Mouse (Mus musculus): ENCODE results near the gene Itgb2. TPM values are rescaled to one million over a fixed set of nuclear protein-coding genes. Genes with fewer than 3 reads are reported as not detected.
A peak's percentile ranks its signal among the peaks of the same experiment; 100 is the strongest.

Itgb2 gene
- polyA plus RNA-seq, 1 experiment from 2014 or later = 1.5 TPM

DNA sequence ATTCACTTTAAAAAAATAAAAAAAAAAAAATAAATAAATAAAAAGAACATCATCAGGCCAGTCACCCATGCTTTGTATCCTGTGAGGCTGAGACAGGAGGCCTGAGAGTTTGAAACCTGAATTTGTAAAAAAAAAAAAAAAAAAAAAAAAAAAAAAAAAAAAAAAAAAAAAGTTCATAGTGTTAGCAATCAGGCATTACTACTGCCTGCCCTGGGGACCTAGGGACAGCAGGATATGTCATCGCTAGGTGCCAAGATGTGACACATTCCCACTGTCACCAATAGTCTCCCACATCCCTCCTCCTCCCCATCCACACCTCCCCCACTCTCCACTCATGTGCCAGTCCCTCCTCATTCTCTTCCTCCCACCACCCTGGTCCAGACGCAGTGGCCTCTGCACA, 3.6 kb upstream of the Itgb2 start:
- 77% methylated on average over 2 of the region's 2 CpGs for WGBS
- no peak for ATAC-seq (ENCODE audit: insufficient number of reproducible peaks, insufficient read depth, low FRiP score, low read depth)

DNA sequence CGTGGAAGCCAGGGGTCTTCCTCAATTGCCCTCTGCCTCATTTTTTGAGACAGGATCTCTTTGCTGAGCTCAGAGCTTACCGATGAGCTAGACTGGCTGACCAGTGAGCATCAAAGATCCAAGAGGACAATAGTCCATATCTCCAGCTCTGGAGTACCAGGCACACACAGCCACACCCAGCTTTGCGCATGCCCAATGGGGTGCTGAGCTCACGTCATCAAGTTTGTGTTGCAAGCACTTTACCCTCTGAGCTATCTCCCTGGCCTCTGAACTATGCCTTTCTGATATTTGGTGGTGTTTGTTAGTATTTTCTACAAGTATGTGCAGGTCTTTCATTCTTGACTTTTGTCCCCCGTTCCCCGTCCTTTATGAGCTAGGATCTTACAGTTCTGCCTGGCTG, 1.4 kb upstream of the Itgb2 start:
- no peaks in the 10 kb centered on the region for H3K27me3 ChIP-seq (ENCODE audit: control insufficient read depth, insufficient read depth, low read length)
- H3K36me3 ChIP-seq (ENCODE audit: control insufficient read depth, insufficient read depth, low read length) = no peaks in the 10 kb centered on the region
- ATAC-seq (ENCODE audit: insufficient number of reproducible peaks, insufficient read depth, low FRiP score, low read depth) = no peak
- no peaks in the 10 kb centered on the region for H3K9me3 ChIP-seq (ENCODE audit: control insufficient read depth, low read length)
- 82% methylated on average over 6 of the region's 6 CpGs for WGBS
- peaks cover 17 to 20% of the 10 kb centered on the region in 2 experiments for H3K4me1 ChIP-seq (ENCODE audit: control insufficient read depth in 2 of 2, insufficient read depth in 2 of 2, low read length in 2 of 2)
- H3K4me3 ChIP-seq (ENCODE audit: control insufficient read depth in 1 of 2, insufficient read depth in 1 of 2, low read depth in 1 of 2, low read length in 2 of 2) = no peak overlapping the region
- no peak overlapping the region for H3K9ac ChIP-seq (ENCODE audit: low read length)
- H3K27ac ChIP-seq (replicated peaks in 1 of 2; ENCODE audit: control insufficient read depth in 1 of 2, insufficient read depth in 1 of 2, low read depth in 2 of 2, low read length in 2 of 2) = no peak overlapping the region
- H3K4me2 ChIP-seq (ENCODE audit: low read length) = no peak overlapping the region

More for the DNA sequence above, 3.6 kb upstream of the Itgb2 start:
- Histone ChIP-seq H3K36me3 (ENCODE audit: control insufficient read depth, insufficient read depth, low read length) (no peaks in the 10 kb centered on the region), H3K27ac (replicated peaks in 1 of 2; ENCODE audit: control insufficient read depth in 1 of 2, insufficient read depth in 1 of 2, low read depth in 2 of 2, low read length in 2 of 2) (no peak overlapping the region), H3K9ac (ENCODE audit: low read length) (no peak overlapping the region), H3K4me2 (ENCODE audit: low read length) (no peak overlapping the region), H3K4me1 (ENCODE audit: control insufficient read depth in 2 of 2, insufficient read depth in 2 of 2, low read length in 2 of 2) (peaks cover 18 to 21% of the 10 kb centered on the region in 2 experiments), H3K9me3 (ENCODE audit: control insufficient read depth, low read length) (no peaks in the 10 kb centered on the region), H3K27me3 (ENCODE audit: control insufficient read depth, insufficient read depth, low read length) (no peaks in the 10 kb centered on the region), H3K4me3 (ENCODE audit: control insufficient read depth in 1 of 2, insufficient read depth in 1 of 2, low read depth in 1 of 2, low read length in 2 of 2) (no peak overlapping the region)

DNA sequence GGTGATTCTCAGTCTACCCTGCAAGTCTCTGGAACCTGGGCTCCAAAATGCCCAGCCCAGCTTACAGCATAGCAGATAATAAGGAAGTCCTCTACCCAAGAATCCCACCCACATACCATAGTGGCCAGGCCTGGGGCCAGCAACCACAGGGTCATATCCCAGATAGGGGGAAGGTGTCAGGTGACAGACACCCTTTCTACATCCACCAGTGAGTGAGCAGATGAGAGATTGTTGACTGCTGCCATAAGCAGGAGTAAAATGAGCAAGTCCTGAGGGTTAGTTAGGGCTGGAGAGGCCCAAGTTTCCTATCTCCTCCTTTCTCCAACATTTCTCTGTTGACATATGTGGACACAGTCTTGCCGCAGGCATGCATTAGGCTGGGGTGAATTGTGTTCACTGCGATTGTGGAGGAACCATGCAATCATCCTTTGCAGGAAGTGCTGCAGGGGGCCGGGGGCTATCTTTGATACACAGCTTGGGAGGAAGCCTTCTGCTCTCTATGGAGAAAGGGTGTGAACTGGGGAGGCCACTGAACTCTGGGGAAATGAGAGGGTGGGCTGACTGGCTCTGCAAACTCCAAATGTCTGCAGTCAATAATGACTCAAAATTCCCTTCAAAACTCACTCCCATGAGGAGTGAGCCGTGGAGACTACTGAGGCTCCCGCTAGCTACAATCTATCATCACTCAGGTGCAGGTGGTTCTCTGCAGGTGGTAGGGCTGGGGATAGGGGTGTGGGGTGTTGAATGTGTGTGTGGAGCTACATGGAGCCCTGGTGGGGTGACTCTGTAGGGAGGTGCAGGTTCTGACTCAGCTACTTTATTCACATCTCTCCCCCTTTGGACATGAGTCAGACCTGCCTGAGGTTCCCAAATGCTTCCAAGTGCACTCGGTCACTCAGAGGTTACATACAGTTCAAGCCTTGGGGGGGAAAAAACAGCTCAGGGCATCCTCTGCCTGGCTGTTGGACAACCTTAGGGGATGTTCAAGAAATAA, 1.3 kb downstream of the Itgb2 start:
- Histone ChIP-seq H3K9me3 (ENCODE audit: control insufficient read depth, low read length) (no peaks in the 10 kb centered on the region), H3K36me3 (ENCODE audit: control insufficient read depth, insufficient read depth, low read length) (no peaks in the 10 kb centered on the region), H3K9ac (ENCODE audit: low read length) (no peak overlapping the region), H3K27me3 (ENCODE audit: control insufficient read depth, insufficient read depth, low read length) (no peaks in the 10 kb centered on the region), H3K4me3 (ENCODE audit: control insufficient read depth in 1 of 2, insufficient read depth in 1 of 2, low read depth in 1 of 2, low read length in 2 of 2) (no peak overlapping the region), H3K27ac (replicated peaks in 1 of 2; ENCODE audit: control insufficient read depth in 1 of 2, insufficient read depth in 1 of 2, low read depth in 2 of 2, low read length in 2 of 2) (peak overlapping the region; percentile 6; a peak in 1 of 4 replicates), H3K4me1 (ENCODE audit: control insufficient read depth in 2 of 2, insufficient read depth in 2 of 2, low read length in 2 of 2) (peaks cover 17 to 20% of the 10 kb centered on the region in 2 experiments), H3K4me2 (ENCODE audit: low read length) (0 out of 2 replicates have a peak overlapping the region, but pooled peaks have one; percentile 4)
- 48% methylated on average over 6 of the region's 6 CpGs for WGBS
- no peak for ATAC-seq (ENCODE audit: insufficient number of reproducible peaks, insufficient read depth, low FRiP score, low read depth)

DNA sequence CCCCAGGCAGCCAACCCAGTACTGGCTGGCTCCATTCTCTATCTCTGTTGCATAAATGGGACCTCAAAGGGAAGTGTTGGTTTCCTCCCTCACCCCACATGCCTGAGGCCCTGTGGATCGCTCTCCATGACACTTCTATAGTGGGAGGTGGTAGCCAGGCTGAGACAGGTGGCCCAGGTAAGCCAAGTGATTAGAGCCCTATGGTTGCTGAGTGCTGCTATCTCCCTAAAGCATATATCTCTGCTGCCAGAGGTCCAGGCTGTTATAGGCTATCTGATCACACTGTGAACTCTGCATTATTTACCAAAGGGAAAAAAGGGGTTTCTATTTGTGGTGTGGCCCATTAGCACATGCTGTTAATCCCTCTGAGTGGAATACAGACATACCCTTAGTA, 2.0 kb downstream of the Itgb2 start:
- Histone ChIP-seq H3K27ac (replicated peaks in 1 of 2; ENCODE audit: control insufficient read depth in 1 of 2, insufficient read depth in 1 of 2, low read depth in 2 of 2, low read length in 2 of 2) (no peak overlapping the region), H3K27me3 (ENCODE audit: control insufficient read depth, insufficient read depth, low read length) (no peaks in the 10 kb centered on the region), H3K4me3 (ENCODE audit: control insufficient read depth in 1 of 2, insufficient read depth in 1 of 2, low read depth in 1 of 2, low read length in 2 of 2) (no peak overlapping the region), H3K9ac (ENCODE audit: low read length) (no peak overlapping the region), H3K9me3 (ENCODE audit: control insufficient read depth, low read length) (no peaks in the 10 kb centered on the region), H3K36me3 (ENCODE audit: control insufficient read depth, insufficient read depth, low read length) (no peaks in the 10 kb centered on the region), H3K4me2 (ENCODE audit: low read length) (no peak overlapping the region), H3K4me1 (ENCODE audit: control insufficient read depth in 2 of 2, insufficient read depth in 2 of 2, low read length in 2 of 2) (peaks cover 17 to 20% of the 10 kb centered on the region in 2 experiments)
- 81% methylated on average over 1 of the region's 1 CpGs for whole genome bisulfite sequencing
- ATAC-seq (ENCODE audit: insufficient number of reproducible peaks, insufficient read depth, low FRiP score, low read depth) = no peak

DNA sequence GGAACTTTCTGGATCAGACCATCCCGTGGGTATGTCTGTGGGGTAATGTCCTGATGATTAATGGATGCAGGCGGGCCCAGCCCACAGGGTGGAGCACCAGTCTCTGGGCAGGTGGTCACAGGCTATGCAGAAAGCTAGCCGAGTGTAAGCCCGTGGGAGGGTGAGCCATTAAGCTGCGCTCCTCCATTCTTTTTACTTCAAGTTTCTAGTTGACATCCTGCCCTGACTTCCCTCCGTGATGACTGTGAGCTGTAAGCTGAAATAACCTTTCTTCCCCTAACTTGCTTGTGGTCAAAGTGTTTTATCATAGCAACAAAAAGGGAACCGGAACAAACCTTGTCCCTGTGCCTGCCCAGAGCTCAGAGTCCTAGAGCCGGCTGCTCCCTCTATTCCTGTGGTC, 6.7 kb downstream of the Itgb2 start:
- no peaks in the 10 kb centered on the region for H3K9me3 ChIP-seq (ENCODE audit: control insufficient read depth, low read length)
- H3K9ac ChIP-seq (ENCODE audit: low read length) = no peak overlapping the region
- no peak overlapping the region for H3K4me3 ChIP-seq (ENCODE audit: control insufficient read depth in 1 of 2, insufficient read depth in 1 of 2, low read depth in 1 of 2, low read length in 2 of 2)
- WGBS = 70% methylated on average over 8 of the region's 8 CpGs
- ATAC-seq (ENCODE audit: insufficient number of reproducible peaks, insufficient read depth, low FRiP score, low read depth) = no peak
- H3K36me3 ChIP-seq (ENCODE audit: control insufficient read depth, insufficient read depth, low read length) = no peaks in the 10 kb centered on the region
- H3K27ac ChIP-seq (replicated peaks in 1 of 2; ENCODE audit: control insufficient read depth in 1 of 2, insufficient read depth in 1 of 2, low read depth in 2 of 2, low read length in 2 of 2) = no peak overlapping the region
- no peaks in the 10 kb centered on the region for H3K27me3 ChIP-seq (ENCODE audit: control insufficient read depth, insufficient read depth, low read length)
- no peak overlapping the region for H3K4me2 ChIP-seq (ENCODE audit: low read length)
- H3K4me1 ChIP-seq (ENCODE audit: control insufficient read depth in 2 of 2, insufficient read depth in 2 of 2, low read length in 2 of 2) = peaks cover 6 to 7% of the 10 kb centered on the region in 2 experiments; a peak in 2 of 4 replicates

DNA sequence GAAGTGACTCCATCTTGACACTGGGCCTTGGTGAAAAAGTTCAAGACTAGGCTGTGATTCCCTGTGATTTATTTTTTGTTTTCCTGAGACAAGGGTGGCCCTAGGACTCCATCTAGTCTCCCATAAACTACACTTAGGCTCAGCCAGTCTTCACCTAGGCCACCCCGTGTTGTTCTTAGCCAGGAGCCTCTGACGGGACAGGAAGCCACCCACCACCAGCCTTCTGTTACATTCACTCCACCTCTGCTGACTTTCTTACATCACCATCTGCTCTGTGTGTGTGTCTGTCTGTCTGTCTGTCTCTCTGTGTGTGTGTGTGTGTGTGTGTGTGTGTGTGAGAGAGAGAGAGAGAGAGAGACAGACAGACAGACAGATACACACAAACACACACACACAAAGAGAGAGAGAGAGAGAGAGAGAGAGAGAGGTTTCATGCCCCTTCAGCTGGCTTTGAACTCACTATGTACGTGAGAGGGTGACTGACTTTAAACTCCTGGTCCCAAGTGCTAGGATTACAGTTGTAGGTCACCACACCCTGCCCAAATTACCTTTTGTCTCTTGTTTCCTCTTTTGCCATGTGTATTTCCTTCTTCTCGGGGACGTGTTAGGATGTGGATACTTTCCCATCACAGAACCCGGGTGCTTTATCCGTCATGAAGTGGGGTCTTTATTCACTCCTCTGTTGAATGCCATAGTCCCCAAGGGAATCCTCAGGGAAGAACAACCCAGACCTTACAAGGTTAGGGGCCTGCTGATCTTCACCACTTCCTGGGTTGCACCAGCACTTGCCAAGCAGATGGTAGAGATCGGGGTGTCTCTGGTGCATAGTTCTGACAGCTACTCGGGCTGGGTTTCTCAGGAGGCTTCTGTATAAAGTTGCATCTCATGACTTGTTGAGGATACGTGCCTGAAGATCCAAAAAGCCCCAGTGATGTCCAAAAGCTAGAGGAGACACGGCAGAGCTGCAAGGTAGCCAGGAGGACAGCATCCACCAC, 7.5 kb downstream of the Itgb2 start:
- H3K9ac ChIP-seq (ENCODE audit: low read length) = no peak overlapping the region
- 78% methylated on average over 11 of the region's 11 CpGs for WGBS
- no peaks in the 10 kb centered on the region for H3K9me3 ChIP-seq (ENCODE audit: control insufficient read depth, low read length)
- peaks cover 5 to 6% of the 10 kb centered on the region in 2 experiments; a peak in 2 of 4 replicates for H3K4me1 ChIP-seq (ENCODE audit: control insufficient read depth in 2 of 2, insufficient read depth in 2 of 2, low read length in 2 of 2)
- H3K27me3 ChIP-seq (ENCODE audit: control insufficient read depth, insufficient read depth, low read length) = no peaks in the 10 kb centered on the region
- ATAC-seq (ENCODE audit: insufficient number of reproducible peaks, insufficient read depth, low FRiP score, low read depth) = no peak
- H3K4me3 ChIP-seq (ENCODE audit: control insufficient read depth in 1 of 2, insufficient read depth in 1 of 2, low read depth in 1 of 2, low read length in 2 of 2) = no peak overlapping the region
- no peak overlapping the region for H3K4me2 ChIP-seq (ENCODE audit: low read length)
- H3K36me3 ChIP-seq (ENCODE audit: control insufficient read depth, insufficient read depth, low read length) = no peaks in the 10 kb centered on the region
- no peak overlapping the region for H3K27ac ChIP-seq (replicated peaks in 1 of 2; ENCODE audit: control insufficient read depth in 1 of 2, insufficient read depth in 1 of 2, low read depth in 2 of 2, low read length in 2 of 2)

DNA sequence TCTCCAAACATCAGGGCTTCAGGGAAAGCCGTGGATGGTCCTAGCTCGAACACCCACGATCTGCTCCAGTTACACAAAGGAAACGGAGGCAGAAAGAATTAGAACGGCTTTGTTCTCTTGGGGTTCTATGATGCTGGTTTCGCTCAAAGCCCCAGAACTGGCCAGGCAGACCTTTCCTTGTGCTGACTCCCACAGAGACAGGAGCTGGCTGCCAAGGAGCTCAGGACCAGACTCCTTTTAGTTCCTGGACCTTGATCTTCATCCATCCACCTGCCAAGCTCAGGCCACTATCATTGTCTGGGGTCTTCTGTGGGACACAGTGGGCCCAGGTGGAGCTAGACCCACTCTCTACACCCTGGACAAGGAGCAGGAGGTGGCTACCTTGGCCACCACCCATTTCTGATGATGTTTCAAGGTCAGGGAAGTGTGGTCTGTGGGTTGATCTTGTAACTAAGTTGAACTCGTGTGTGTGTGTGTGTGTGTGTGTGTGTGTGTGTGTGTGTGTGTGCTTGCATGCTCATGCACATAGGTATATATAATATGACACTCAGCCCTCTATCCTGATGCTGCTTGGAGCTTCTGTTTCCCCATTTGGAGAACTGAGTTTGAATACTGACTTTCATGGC, 9.4 kb downstream of the Itgb2 start:
- no peak overlapping the region for H3K27ac ChIP-seq (replicated peaks in 1 of 2; ENCODE audit: control insufficient read depth in 1 of 2, insufficient read depth in 1 of 2, low read depth in 2 of 2, low read length in 2 of 2)
- WGBS = 49% methylated on average over 7 of the region's 7 CpGs
- ATAC-seq (ENCODE audit: insufficient number of reproducible peaks, insufficient read depth, low FRiP score, low read depth) = no peak
- H3K9ac ChIP-seq (ENCODE audit: low read length) = no peak overlapping the region
- H3K4me2 ChIP-seq (ENCODE audit: low read length) = no peak overlapping the region
- no peaks in the 10 kb centered on the region for H3K9me3 ChIP-seq (ENCODE audit: control insufficient read depth, low read length)
- H3K4me3 ChIP-seq (ENCODE audit: control insufficient read depth in 1 of 2, insufficient read depth in 1 of 2, low read depth in 1 of 2, low read length in 2 of 2) = no peak overlapping the region
- H3K27me3 ChIP-seq (ENCODE audit: control insufficient read depth, insufficient read depth, low read length) = no peaks in the 10 kb centered on the region
- no peaks in the 10 kb centered on the region for H3K36me3 ChIP-seq (ENCODE audit: control insufficient read depth, insufficient read depth, low read length)
- H3K4me1 ChIP-seq (ENCODE audit: control insufficient read depth in 2 of 2, insufficient read depth in 2 of 2, low read length in 2 of 2) = peaks cover 5 to 6% of the 10 kb centered on the region in 2 experiments; a peak in 2 of 4 replicates
